Mouse (Mus musculus): Measurements from ENCODE around the gene Arpc2. TPM values are rescaled to one million over a fixed set of nuclear protein-coding genes. Genes with fewer than 3 reads are reported as not detected.
A peak's percentile ranks its signal among the peaks of the same experiment; 100 is the strongest.

Arpc2 gene
- total and polyA plus RNA-seq, 3 experiments, result 234 to 522 (median 455) TPM

DNA sequence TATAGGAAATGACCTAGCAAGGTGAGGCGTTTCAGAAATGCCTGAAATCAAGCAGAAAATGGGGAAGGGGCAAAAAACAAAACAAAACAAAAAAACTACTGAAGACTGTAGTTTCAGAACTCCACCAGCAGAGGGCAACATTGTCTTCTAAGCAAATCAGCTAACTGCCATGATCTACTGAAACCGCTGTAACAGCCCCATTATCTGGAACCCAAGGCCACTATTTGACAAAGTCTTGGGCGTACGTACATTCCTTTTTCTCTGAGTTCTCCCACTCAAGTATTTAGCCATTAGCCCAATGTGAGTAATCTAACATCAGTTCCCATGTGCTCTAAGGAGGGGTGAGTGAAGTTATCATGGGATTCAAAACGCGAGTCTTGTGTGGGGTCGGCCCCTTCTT, 30.0 kb upstream of the Arpc2 start (continued):
- 0 out of 2 replicates have a peak, but pooled peaks have one; percentile 36 for TF ChIP-seq MYC (IDR thresholded peaks at IDR 0.05; ENCODE audit: low read depth, low read length)
- TF ChIP-seq BHLHE40 (IDR thresholded peaks at IDR 0.05; ENCODE audit: low read depth, low read length), result no peak
- TF ChIP-seq MAFK (IDR thresholded peaks at IDR 0.05; ENCODE audit: insufficient replicate concordance, low read length), result no peak
- no peak for TF ChIP-seq RCOR1 (conservative IDR thresholded peaks at IDR 0.05; ENCODE audit: low read depth, low read length)

DNA sequence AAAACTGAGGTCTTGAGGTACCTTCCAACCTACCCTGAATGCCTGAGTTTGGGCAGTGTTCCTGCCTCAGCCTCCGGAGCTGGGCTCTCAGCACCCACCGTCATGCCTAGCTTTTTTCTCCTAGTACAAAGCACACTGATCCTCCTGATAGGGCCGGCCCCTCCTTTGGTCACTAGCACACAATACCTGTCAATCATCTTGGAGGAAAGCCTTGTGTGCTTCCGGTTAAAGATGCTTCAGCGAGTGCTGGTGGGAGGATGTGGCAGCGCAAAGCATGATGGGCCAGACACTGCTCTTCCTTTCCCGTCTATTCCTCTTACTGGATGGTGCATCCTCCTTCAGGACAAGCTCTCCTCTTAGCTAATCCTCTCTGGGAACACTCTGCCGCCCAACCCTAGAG, 29.2 kb upstream of the Arpc2 start:
- no peaks in the 10 kb centered on the region for H3K36me3 ChIP-seq (replicated peaks in 1 of 2; ENCODE audit: control insufficient read depth in 1 of 2, insufficient read depth in 1 of 2, low read length in 1 of 2)
- no peak overlapping the region for H3K27ac ChIP-seq (ENCODE audit: insufficient read depth, low read depth)
- no peak overlapping the region for H3K4me3 ChIP-seq (replicated peaks in 1 of 3; ENCODE audit: low read depth in 2 of 3, low read length in 2 of 3, poor library complexity in 1 of 3)
- H3K4me1 ChIP-seq (ENCODE audit: control insufficient read depth in 1 of 2, insufficient read depth in 2 of 2), result peaks cover 0 to 11% of the 10 kb centered on the region in 2 experiments; a peak in 2 of 4 replicates
- H3K79me2 ChIP-seq (replicated peaks; ENCODE audit: control insufficient read depth, extremely low read depth, insufficient read depth, poor library complexity, severe bottlenecking), result no peaks in the 10 kb centered on the region
- dilution Hi-C loops (cut with MboI; ENCODE audit: extremely low pct_ligation_motif_present, extremely low pct_unique_long_range_greater_than_20kb, low sequenced_read_pairs) (no loop called here), in situ Hi-C loops (cut with MboI; ENCODE audit: low pct_ligation_motif_present, low pct_unique_long_range_greater_than_20kb, low sequenced_read_pairs) (no loop called here)
- H3K27me3 ChIP-seq (replicated peaks), result no peaks in the 10 kb centered on the region
- no peaks in the 10 kb centered on the region for H3K9me3 ChIP-seq (replicated peaks; ENCODE audit: low read length)
- H3K4me2 ChIP-seq (ENCODE audit: insufficient read depth, low read depth, poor library complexity, severe bottlenecking), result no peak overlapping the region
- TF ChIP-seq MAZ (IDR thresholded peaks at IDR 0.05; ENCODE audit: low read depth, low read length) (no peak), UBTF (IDR thresholded peaks at IDR 0.05; ENCODE audit: low read depth, low read length) (no peak), ZMIZ1 (IDR thresholded peaks at IDR 0.05; ENCODE audit: low read depth, low read length) (no peak), GABPA (IDR thresholded peaks at IDR 0.05; ENCODE audit: insufficient replicate concordance, low read depth, low read length) (no peak), MYC (IDR thresholded peaks at IDR 0.05; ENCODE audit: low read depth, low read length) (no peak)
- DNase-seq (ENCODE audit: extremely low read depth), result no peak
- H3K9ac ChIP-seq (ENCODE audit: insufficient read depth, low read depth), result no peak overlapping the region

DNA sequence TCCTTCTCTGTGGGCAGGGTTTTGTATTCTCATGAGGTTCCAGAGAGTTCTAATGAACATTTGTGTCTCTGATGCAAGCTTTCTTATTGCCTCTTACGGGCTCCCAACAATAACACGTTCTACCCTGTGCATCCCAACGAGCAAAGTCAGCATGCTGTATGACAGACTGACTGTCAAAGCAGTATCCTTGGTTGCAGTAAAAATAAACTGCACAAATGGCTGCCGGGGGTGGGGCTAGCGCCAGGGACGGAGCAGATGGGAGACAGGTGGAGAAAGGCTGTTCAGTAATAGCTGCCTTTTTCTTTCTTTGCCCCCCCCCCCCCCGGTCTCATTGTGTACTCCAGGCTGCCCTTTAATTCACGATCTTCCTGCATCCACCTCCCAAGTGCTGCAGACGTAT, 28.0 kb upstream of the Arpc2 start:
- peaks cover 0 to 7% of the 10 kb centered on the region in 2 experiments; a peak in 2 of 4 replicates for H3K4me1 ChIP-seq (ENCODE audit: control insufficient read depth in 1 of 2, insufficient read depth in 2 of 2)
- H3K79me2 ChIP-seq (replicated peaks; ENCODE audit: control insufficient read depth, extremely low read depth, insufficient read depth, poor library complexity, severe bottlenecking), result no peaks in the 10 kb centered on the region
- in situ Hi-C loops (cut with MboI; ENCODE audit: low pct_ligation_motif_present, low pct_unique_long_range_greater_than_20kb, low sequenced_read_pairs) (no loop called here), dilution Hi-C loops (cut with MboI; ENCODE audit: extremely low pct_ligation_motif_present, extremely low pct_unique_long_range_greater_than_20kb, low sequenced_read_pairs) (no loop called here)
- H3K36me3 ChIP-seq (replicated peaks in 1 of 2; ENCODE audit: control insufficient read depth in 1 of 2, insufficient read depth in 1 of 2, low read length in 1 of 2), result no peaks in the 10 kb centered on the region
- H3K27me3 ChIP-seq (replicated peaks), result no peaks in the 10 kb centered on the region
- DNase-seq (ENCODE audit: extremely low read depth), result no peak
- no peaks in the 10 kb centered on the region for H3K9me3 ChIP-seq (replicated peaks; ENCODE audit: low read length)
- TF ChIP-seq MEF2A (IDR thresholded peaks at IDR 0.05; ENCODE audit: borderline replicate concordance, low read depth, low read length), result no peak
- no peak for TF ChIP-seq NELFE (IDR thresholded peaks at IDR 0.05; ENCODE audit: low read depth, low read length)
- no peak for TF ChIP-seq SMC3 (IDR thresholded peaks at IDR 0.05; ENCODE audit: low read depth, low read length)
- no peak for TF ChIP-seq POLR2A (IDR thresholded peaks at IDR 0.05; ENCODE audit: low read depth, low read length)
- TF ChIP-seq ZMIZ1 (IDR thresholded peaks at IDR 0.05; ENCODE audit: low read depth, low read length), result no peak
- TF ChIP-seq ETS1 (conservative IDR thresholded peaks at IDR 0.05; ENCODE audit: low read depth, low read length), result no peak
- no peak for TF ChIP-seq MAZ (IDR thresholded peaks at IDR 0.05; ENCODE audit: low read depth, low read length)
- no peak for TF ChIP-seq HCFC1 (IDR thresholded peaks at IDR 0.05; ENCODE audit: low read depth, low read length)
- TF ChIP-seq MYC (IDR thresholded peaks at IDR 0.05; ENCODE audit: low read depth, low read length), result no peak
- no peak for TF ChIP-seq PAX5 (IDR thresholded peaks at IDR 0.05; ENCODE audit: low read length)
- no peak for TF ChIP-seq EP300 (IDR thresholded peaks at IDR 0.05; ENCODE audit: low read length)
- no peak overlapping the region for H3K9ac ChIP-seq (ENCODE audit: insufficient read depth, low read depth)
- H3K4me2 ChIP-seq (ENCODE audit: insufficient read depth, low read depth, poor library complexity, severe bottlenecking), result no peak overlapping the region
- no peak overlapping the region for H3K27ac ChIP-seq (ENCODE audit: insufficient read depth, low read depth)
- no peak overlapping the region for H3K4me3 ChIP-seq (replicated peaks in 1 of 3; ENCODE audit: low read depth in 2 of 3, low read length in 2 of 3, poor library complexity in 1 of 3)
